Mouse (Mus musculus) spleen, adult 18-20 months (tissue): ENCODE data around the gene Slc35b1.
A peak's percentile ranks its signal among the peaks of the same experiment; 100 is the strongest.

Experiments used
- DNase-seq, 2 experiments: peaks; one replicate each; pipeline ENCODE4 v3.0.0; 2022; ENCODE audit warnings: mixed read lengths in 2 of 2

Slc35b1 gene

GRCm38 (mm10) chr11:95366280-95366897 is 18.1 kb upstream of the Slc35b1 start:
- DNase-seq, result no peak

GRCm38 (mm10) chr11:95367011-95367735 is 17.3 kb upstream of the Slc35b1 start:
- DNase-seq, result peak in 1 of 2 experiments; percentile 16

GRCm38 (mm10) chr11:95368231-95368823 is 16.2 kb upstream of the Slc35b1 start:
- DNase-seq, result no peak

GRCm38 (mm10) chr11:95368871-95369270 is 15.6 kb upstream of the Slc35b1 start:
- DNase-seq, result no peak

GRCm38 (mm10) chr11:95369964-95370890 is 14.3 kb upstream of the Slc35b1 start:
- no peak for DNase-seq

GRCm38 (mm10) chr11:95371182-95371581 is 13.3 kb upstream of the Slc35b1 start:
- DNase-seq, result no peak

- no peak for DNase-seq
Measured at GRCm38 (mm10) chr11:95378926-95379325, 5.6 kb upstream of the Slc35b1 start.

- no peak for DNase-seq
Measured at GRCm38 (mm10) chr11:95379552-95379951, 4.9 kb upstream of the Slc35b1 start.

GRCm38 (mm10) chr11:95380711-95381110 is 3.8 kb upstream of the Slc35b1 start:
- no peak for DNase-seq

GRCm38 (mm10) chr11:95381146-95381545 is 3.3 kb upstream of the Slc35b1 start:
- DNase-seq, result no peak

- no peak for DNase-seq
Measured at GRCm38 (mm10) chr11:95383331-95383986, 1.0 kb upstream of the Slc35b1 start.

GRCm38 (mm10) chr11:95384004-95384318 is 531 bp upstream of the Slc35b1 start:
- DNase-seq, result no peak

- DNase-seq, result no peak
Measured at GRCm38 (mm10) chr11:95384973-95385320, 455 bp downstream of the Slc35b1 start.

GRCm38 (mm10) chr11:95387354-95387753 is 2.9 kb downstream of the Slc35b1 start:
- no peak for DNase-seq

GRCm38 (mm10) chr11:95389006-95389405 is 4.5 kb downstream of the Slc35b1 start:
- no peak for DNase-seq

- DNase-seq, result no peak
Measured at GRCm38 (mm10) chr11:95390420-95390819, 5.9 kb downstream of the Slc35b1 start.

- no peak for DNase-seq
Measured at GRCm38 (mm10) chr11:95391201-95391600, 6.7 kb downstream of the Slc35b1 start.

GRCm38 (mm10) chr11:95391743-95392142 is 7.3 kb downstream of the Slc35b1 start:
- no peak for DNase-seq

- no peak for DNase-seq
Measured at GRCm38 (mm10) chr11:95392223-95392667, 7.8 kb downstream of the Slc35b1 start.

GRCm38 (mm10) chr11:95392708-95393499 is 8.4 kb downstream of the Slc35b1 start:
- no peak for DNase-seq

- DNase-seq, result no peak
Measured at GRCm38 (mm10) chr11:95393500-95393816, 9.0 kb downstream of the Slc35b1 start.

GRCm38 (mm10) chr11:95394112-95394511 is 9.6 kb downstream of the Slc35b1 start:
- DNase-seq, result no peak
